Mouse (Mus musculus) frontal cortex, postnatal 14 days (tissue): ENCODE measurements around the gene Sik1.

Experiments
- DNase-seq, 2 experiments: peaks; one replicate each; pipeline ENCODE4 v3.0.0; 2022; ENCODE audit warnings: low spot score in 2 of 2

Sik1 gene

DNA sequence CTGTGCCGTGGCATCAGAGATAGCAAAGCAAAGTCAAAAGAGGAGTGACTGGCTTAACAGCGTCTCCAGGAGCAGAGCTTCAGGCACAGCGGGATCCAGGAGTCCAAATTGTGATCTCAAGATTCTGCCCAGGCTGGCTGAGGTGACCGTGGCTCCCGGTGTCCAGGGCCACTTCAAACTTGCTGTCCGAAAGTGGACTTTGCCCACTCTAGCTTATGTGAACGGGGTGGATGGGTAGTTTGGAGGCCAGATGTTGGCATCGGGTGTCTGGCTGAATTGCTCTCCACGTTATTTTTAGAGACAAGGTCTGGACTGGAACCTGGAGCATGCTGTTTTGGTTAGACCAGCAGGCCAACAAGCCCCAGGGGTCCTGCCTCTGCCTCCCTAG lies 23.0 kb downstream of the Sik1 start:
- DNase-seq = no peak

GRCm38 (mm10) chr17:31831866-31832576 lies 23.6 kb downstream of the Sik1 start:
- DNase-seq = no peak

DNA sequence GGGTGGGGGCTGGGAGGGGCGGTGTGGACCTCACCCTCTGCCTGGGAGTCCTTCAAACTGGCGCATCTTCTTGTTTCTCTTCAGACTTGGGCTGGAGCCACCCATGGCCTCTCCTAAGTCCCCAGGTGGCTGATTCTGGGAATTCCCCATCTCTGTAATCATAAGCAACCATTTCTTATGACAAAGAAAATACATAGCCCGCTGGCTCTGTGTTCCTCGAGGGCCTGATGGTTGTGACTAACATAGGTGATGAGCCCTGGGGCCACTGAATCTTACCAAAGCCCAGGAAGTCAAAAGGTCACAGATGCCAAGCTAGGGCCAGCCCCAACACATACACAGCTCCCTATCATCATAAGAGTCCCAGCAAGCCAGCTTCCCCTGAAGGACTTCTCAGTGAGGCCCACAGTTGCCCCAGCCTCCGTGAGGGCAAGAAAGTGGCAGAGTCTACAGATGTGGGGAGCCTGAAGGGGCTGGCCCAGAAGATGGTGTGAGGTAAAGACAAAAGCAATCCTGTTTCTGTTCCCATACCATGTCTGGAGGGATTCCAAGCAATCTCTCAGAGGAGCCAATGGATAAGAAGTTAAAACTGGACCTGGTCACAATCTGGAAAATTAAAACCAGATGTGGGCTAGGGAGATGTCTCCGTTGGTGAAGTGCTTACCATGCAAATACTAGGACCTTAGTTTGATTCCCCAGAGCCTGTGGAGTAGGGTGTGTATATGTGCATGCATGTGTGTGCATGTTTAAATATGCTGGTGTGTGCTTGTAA lies 24.3 kb downstream of the Sik1 start:
- DNase-seq = no peak

- no peak for DNase-seq
Observed at GRCm38 (mm10) chr17:31830506-31831075, 25.0 kb downstream of the Sik1 start.

DNA sequence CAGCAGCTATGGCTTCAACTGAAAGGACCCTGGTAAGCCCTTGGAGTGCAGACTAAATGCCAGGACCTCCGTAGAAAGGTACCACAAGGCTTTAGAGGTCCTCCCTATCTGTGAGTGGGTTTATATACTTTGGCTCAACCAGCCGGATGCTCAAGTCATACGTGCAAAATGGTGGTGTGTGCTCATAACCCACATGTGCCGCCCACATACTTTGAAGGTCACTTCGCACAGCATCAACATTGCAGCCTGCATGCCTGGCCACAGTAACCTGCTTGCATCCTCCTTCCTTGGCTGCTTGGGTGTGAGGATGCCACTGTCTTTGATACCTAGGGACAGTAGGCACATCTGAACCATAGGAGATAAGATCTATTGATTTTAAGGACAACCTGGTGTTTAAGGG lies 26.7 kb downstream of the Sik1 start:
- DNase-seq = no peak

DNA sequence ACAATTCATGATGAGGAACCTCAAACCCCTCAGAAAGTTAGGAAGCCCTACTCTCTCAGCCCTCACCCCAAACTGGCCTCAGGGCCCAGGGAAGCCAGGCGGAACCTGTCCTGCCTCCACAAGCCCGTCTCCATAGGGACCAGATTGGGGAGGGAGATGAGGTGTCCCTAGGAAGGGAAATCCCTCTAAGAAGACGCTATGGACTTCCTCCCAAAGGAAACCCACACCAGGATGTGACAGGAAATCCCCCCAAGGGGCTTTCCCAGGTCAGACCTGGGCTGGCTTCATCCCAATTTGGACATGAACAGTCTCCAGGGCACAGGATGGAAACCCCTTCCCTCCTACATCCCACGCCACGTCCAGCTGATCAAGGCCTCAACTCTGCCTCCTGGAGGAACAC lies 27.5 kb downstream of the Sik1 start:
- DNase-seq = no peak

DNA sequence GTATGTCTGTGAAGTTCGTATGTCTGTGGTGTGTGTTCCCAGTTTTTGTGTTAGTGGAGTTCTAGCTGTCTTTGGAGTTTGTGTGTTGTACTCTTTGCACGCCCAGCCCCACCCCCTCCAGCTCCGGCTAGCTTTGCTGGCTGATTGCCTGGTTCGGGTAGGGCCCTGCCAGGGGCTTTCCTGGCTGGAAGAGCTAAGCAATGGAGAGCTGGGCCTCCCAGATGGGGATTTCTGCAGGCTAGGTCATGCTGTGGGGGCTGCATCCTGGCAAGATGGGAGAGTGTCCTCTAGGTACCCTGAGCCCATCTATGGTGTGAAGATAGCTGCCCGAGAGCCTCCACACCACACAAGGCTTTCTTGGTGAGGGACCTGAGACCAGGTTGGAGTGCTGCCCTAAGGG lies 28.4 kb downstream of the Sik1 start:
- no peak for DNase-seq

- DNase-seq = no peak
Observed at GRCm38 (mm10) chr17:31826669-31827068, 28.9 kb downstream of the Sik1 start.

GRCm38 (mm10) chr17:31825678-31826077 lies 29.9 kb downstream of the Sik1 start:
- no peak for DNase-seq

DNA sequence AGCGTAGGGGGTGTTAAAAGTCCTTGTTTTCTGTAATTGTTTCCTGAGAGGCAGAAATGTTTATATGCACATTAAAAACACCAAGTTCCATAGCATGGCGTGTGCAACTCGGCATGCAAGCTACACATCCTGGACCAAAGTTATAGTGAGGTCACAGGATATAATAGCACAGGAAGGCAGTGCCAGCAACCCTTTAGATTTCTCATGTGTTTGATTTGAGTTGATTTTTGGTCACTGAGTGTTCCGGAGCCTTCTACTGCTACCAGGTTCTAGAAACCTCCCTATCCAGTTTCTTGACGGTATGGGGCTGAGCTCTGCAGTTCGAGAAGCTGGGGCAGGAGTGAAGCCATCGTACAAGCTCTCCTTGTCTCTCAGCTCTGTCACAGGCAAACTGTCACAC lies 30.8 kb downstream of the Sik1 start:
- DNase-seq = no peak

DNA sequence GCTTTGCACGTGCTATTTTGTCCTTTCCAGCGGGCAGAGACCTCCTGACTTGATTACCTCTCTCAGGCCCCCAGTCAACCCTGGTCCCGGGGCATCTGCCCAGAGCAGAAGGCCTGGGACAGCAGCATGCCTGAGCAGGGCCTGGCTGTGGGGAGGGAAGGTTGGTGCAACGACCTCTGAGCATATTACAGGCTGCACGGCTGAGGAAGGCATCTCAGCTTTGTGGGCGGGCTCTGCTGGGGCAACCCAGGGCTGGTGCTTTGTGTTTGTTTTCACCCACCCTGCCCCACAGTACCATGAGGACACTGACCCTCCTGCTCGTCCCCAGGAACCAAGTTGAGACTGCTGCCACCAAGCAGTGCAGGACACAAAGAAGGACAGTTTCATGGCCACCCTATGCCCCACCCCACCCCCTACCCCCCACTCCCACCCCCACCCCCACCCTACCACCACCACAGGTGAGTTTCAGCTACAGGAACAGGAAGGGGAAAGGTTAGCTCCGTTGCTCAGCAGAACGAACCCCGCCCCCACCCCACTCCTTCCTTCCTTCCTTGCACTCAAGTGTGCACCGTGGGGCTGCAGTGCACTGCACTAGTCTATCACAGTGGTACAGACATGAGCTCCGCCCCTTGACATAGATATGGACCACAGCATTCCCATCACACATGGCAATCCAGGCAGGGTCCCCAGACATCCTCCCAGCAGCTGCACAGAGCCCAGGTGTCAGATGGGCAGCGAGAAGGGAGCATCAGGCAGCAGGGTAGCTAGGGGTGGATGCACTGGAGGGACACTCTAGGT lies 34.3 kb downstream of the Sik1 start:
- DNase-seq = no peak

GRCm38 (mm10) chr17:31820099-31820846 lies 35.3 kb downstream of the Sik1 start:
- no peak for DNase-seq

- no peak for DNase-seq
Observed at GRCm38 (mm10) chr17:31819372-31819771, 36.2 kb downstream of the Sik1 start.

DNA sequence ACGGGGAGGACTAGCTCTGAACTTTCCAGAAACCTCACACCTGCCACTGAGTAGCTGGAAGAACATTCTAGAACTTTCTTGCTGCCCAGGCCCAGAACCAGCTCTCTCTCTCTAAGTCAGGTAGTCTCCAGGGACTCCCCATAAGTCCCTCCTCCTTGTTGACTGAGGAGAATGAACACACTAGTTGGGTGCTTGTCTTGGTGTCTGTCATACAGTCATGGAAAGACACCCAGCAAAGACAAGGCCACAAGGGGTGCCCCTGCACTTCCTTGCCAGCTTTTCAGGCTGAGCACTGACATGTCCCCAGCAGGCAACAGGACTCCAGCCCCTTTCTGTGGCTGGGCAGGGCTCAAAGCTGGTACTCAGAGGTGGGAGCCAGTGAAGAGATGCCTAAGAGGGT lies 37.8 kb downstream of the Sik1 start:
- no peak for DNase-seq

DNA sequence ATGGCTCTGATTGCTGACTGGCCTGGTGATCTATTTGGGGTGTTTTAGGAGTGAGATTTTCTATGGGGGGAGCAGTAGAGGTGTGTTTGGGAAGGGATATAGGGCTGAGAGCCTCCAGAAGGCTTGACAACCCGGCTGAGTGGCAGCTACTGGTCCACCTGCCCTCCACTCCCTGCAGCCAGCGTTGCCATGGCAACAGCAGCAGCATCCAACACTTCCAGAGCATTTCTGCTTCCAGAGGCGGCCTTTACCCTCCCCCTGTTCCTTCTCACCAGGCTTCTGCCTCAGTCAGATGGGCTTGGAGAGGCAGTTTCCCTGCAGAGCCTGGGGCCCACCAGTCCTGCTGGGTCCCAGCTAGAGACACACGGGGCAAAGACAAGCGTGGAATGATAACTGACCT lies 38.4 kb downstream of the Sik1 start:
- DNase-seq = peak; percentile 34 to 46

- DNase-seq = peak in 1 of 2 experiments; percentile 29
Observed at GRCm38 (mm10) chr17:31814848-31815247, 40.8 kb downstream of the Sik1 start.

DNA sequence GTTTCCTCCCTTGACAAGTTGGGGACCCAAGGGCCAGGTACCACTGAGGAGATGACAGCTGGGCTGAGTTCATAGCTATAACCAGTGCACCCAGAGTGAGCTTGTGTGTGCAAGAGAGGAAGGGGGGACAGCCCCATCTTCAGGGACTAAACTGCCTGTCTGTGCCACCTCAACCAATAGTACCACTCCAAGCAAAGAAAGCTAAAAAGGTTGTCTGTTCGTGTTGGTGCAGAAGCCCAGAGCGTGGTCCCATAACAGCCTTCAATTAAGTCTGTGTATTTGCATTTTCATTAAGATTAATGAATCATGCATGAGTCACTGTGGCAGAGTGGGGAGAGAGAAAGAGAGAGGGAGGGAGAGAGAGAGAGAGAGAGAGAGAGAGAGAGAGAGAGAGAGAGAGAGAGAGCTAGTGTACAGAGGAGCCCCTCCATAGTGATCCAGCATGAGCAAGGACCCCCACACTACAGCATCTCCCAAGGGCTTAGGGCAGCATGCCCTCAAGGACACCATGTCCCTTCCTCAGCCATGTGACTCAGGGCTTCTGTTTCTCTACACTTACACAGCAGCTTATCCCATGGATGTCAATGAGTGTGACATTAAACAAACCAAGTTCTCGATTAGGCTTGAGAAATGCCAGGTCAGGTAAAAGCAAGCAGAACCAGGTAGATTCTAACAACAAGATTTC lies 41.5 kb downstream of the Sik1 start:
- DNase-seq = no peak

DNA sequence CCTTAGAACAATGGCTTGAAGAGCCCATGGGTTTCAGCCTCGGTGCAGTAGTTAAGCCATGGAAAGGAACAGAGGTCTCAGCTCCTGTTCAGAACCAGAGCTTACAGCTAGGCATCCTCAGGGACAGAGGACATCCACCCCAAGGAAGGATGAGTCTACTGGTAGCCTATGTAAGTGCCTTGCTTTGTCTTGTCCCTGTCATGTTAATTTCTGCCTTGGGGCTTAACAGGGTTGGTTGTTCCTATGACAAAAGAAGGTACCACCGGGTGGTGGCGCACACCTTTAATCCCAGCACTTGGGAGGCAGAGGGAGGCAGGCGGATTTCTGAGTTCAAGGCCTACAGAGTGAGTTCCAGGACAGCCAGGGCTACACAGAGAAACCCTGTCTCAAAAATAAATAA lies 44.3 kb downstream of the Sik1 start:
- no peak for DNase-seq

DNA sequence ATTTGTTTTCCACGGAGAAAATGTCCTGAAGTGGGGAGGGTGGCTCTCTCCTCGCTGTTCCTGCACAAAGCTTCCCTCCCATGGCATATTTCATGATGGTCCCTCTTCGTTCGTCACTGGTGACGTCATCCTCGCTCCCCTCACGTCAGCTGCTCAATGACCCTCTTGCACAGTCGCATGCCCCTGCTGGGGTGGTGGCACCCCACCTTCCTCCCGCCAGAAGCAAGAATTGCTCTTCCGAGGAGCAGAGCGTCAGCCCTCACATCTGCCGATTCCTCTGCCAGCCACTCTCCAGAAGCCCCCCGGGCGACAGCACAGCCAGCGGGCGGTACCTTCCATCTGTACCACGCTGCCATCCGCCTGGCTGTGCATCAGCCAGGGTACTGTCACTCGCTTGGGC lies 45.7 kb downstream of the Sik1 start:
- DNase-seq = no peak

DNA sequence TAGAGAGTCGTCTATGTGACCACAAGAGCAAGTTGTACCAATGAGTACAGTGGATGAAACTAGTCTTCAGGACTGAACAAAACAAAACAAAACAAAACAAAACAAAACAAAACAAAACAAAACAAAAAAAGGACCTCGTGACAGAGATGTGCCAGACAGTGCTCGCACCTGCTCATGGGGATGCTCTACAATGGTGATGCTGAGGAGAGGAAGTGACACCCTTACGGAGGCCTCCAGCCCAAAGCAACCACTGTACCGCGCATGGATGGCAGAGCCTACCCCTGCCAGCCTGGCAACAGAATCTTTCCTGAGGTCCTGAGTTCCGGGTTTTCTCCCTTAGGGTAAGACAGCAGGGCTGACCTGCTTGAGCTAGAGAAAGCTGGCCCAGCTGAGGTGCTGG lies 46.5 kb downstream of the Sik1 start:
- no peak for DNase-seq
